Mouse (Mus musculus) bone marrow macrophage, adult 2 months (primary cell): Measurements from ENCODE around the gene Bola3.

Experiments
- CTCF ChIP-seq: IDR thresholded peaks from 2 replicates; pipeline ENCODE4 v1.5.1; 2012; ENCODE audit warnings: low read depth, mild to moderate bottlenecking, low read length, moderate library complexity
- POLR2A ChIP-seq: IDR thresholded peaks from 2 replicates; pipeline ENCODE4 v1.6.1; 2012; ENCODE audit warnings: mild to moderate bottlenecking, low read depth, low read length, borderline replicate concordance

DNA sequence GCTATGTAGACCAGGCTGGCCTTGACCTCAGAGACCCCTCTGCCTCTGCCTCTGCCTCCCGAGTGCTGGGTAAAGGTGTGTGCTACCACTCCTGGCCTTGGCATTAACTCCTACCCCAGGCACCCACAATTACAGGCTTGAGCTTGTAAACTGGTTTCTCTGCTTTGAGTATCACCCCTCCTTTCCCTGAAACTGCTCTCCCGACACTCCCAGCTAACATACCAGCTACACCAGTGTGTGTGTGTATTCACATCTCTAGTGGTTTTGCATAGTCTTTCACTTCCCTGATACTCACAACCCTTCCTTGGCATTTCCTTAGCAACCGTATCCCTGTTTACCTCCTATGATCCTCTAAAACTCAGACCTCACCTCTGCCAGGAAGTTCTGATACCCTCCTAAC, 50.8 kb downstream of the Bola3 start:
- TF ChIP-seq CTCF: no peak
- TF ChIP-seq POLR2A: no peak
